Mouse (Mus musculus): Measurements from ENCODE around the gene Slc29a3.

GRCm38 (mm10) chr10:60726896-60727295 lies 25.7 kb downstream of the Slc29a3 start:
- TF ChIP-seq GATA1 (IDR thresholded peaks at IDR 0.05; ENCODE audit: borderline replicate concordance, low read length) (no peak), FLI1 (IDR thresholded peaks at IDR 0.05; ENCODE audit: low read length) (no peak)

Measured in megakaryocyte, embryonic 14.5 days (primary cell).